Mouse (Mus musculus) liver, embryonic 11.5 days (tissue): ENCODE measurements around the gene Prdx2. TPM values are rescaled to one million over a fixed set of nuclear protein-coding genes. Genes with fewer than 3 reads are reported as not detected.

Experiments used
- ATAC-seq: fragments of 200-750 bp; cut with Nextera tagmentation; replicated peaks from 2 replicates; pipeline ENCODE4 v1.8.0; 2017; ENCODE audit warnings: moderate number of reproducible peaks, mild to moderate bottlenecking, moderate TSS enrichment, moderate library complexity; ENCODE audit not compliant: low FRiP score
- DNase-seq: peaks from one replicate; pipeline ENCODE4 v3.0.0-alpha.2; 2017; ENCODE audit warnings: low spot score
- H3K27ac ChIP-seq: fragments of 300-500 bp; sonication (generic); 2 replicates; pipeline ENCODE4 v1.5.1; 2014; ENCODE audit warnings: mild to moderate bottlenecking, low read depth, low read length, control low read depth
- H3K27me3 ChIP-seq: fragments of 300-500 bp; sonication (generic); replicated peaks from 2 replicates; pipeline ENCODE4 v1.6.1; 2014; ENCODE audit warnings: low read length, mixed read lengths; ENCODE audit not compliant: control insufficient read depth, insufficient read depth
- H3K36me3 ChIP-seq: fragments of 300-500 bp; sonication (generic); 2 replicates; pipeline ENCODE4 v1.6.1; 2014; ENCODE audit warnings: mild to moderate bottlenecking, low read length, moderate library complexity, mixed read lengths; ENCODE audit not compliant: control insufficient read depth, insufficient read depth
- H3K4me1 ChIP-seq: fragments of 300-500 bp; sonication (generic); replicated peaks from 2 replicates; pipeline ENCODE4 v1.6.1; 2014; ENCODE audit warnings: low read length, mixed read lengths; ENCODE audit not compliant: control insufficient read depth, insufficient read depth
- H3K4me2 ChIP-seq: fragments of 300-500 bp; sonication (generic); 2 replicates; pipeline ENCODE4 v1.6.1; 2014; ENCODE audit warnings: mild to moderate bottlenecking, control low read depth, moderate library complexity
- H3K4me3 ChIP-seq: fragments of 300-500 bp; sonication (generic); 2 replicates; pipeline ENCODE4 v1.5.1; 2014; ENCODE audit warnings: low read depth, low read length, control low read depth
- H3K9ac ChIP-seq: fragments of 300-500 bp; sonication (generic); 2 replicates; pipeline ENCODE4 v1.6.1; 2014; ENCODE audit warnings: low read depth, low read length, control low read depth
- H3K9me3 ChIP-seq: fragments of 300-500 bp; sonication (generic); 2 replicates; pipeline ENCODE4 v1.6.1; 2016; ENCODE audit warnings: low read length, inconsistent platforms, mixed read lengths; ENCODE audit not compliant: control insufficient read depth
- WGBS: fragments of 180-500 bp; shearing (Covaris S2); extraction: QIAGEN DNeasy Blood & Tissue Kit; methylation state at CpG from one replicate; pipeline ENCODE4 v1.1.7; 2014; 5-methylcytosine and 5-hydroxymethylcytosine counted together
- polyA plus RNA-seq: library from polyadenylated mRNA; unstranded; fragments of >200 nt; fragmentation: Nextera tagmentation; extraction: Ambion mirVana; gene quantifications from 2 replicates; pipeline ENCODE4 v1.2.1, GENCODE M21; 2014

The Prdx2 gene
- polyA plus RNA-seq, 1 experiment from 2014 or later = 1,409 TPM

GRCm38 (mm10) chr8:84965731-84966291, 3.6 kb upstream of the Prdx2 start:
- Histone ChIP-seq H3K36me3 (peaks cover 11% of the 10 kb centered on the region), H3K4me3 (peak overlapping the region; percentile 89), H3K9me3 (no peaks in the 10 kb centered on the region), H3K9ac (peak overlapping the region; percentile 92), H3K4me2 (peak overlapping the region; percentile 97), H3K27ac (peak overlapping the region; percentile 96), H3K4me1 (peaks cover 45% of the 10 kb centered on the region), H3K27me3 (no peaks in the 10 kb centered on the region)
- under 1% methylated on average over 41 of the region's 41 CpGs for WGBS
- peak; percentile 90 for DNase-seq
- ATAC-seq = peak; percentile 83

- no peak for DNase-seq
- 21% methylated on average over 3 of the region's 3 CpGs for WGBS
- Histone ChIP-seq H3K4me2 (peak overlapping the region; percentile 97), H3K27ac (peak overlapping the region; percentile 96), H3K36me3 (peaks cover 15% of the 10 kb centered on the region), H3K27me3 (no peaks in the 10 kb centered on the region), H3K4me3 (peak overlapping the region; percentile 89), H3K9me3 (no peaks in the 10 kb centered on the region), H3K9ac (peak overlapping the region; percentile 53), H3K4me1 (peaks cover 50% of the 10 kb centered on the region)
- peak; percentile 27 for ATAC-seq
Observed at GRCm38 (mm10) chr8:84966603-84967002, 2.8 kb upstream of the Prdx2 start.

GRCm38 (mm10) chr8:84967532-84968304, 1.7 kb upstream of the Prdx2 start:
- H3K9me3 ChIP-seq = no peaks in the 10 kb centered on the region
- peak overlapping the region; percentile 46 for H3K9ac ChIP-seq
- H3K4me2 ChIP-seq = peak overlapping the region; percentile 99
- peak overlapping the region; percentile 96 for H3K27ac ChIP-seq
- no peak for DNase-seq
- H3K4me3 ChIP-seq = no peak overlapping the region; the same call in 1 of the 2 replicates
- ATAC-seq = no peak
- peaks cover 17% of the 10 kb centered on the region for H3K36me3 ChIP-seq
- WGBS = 82% methylated on average over 13 of the region's 13 CpGs
- H3K4me1 ChIP-seq = peaks cover 60% of the 10 kb centered on the region
- H3K27me3 ChIP-seq = no peaks in the 10 kb centered on the region

- no peaks in the 10 kb centered on the region for H3K27me3 ChIP-seq
- H3K4me2 ChIP-seq = peak overlapping the region; percentile 99
- no peaks in the 10 kb centered on the region for H3K9me3 ChIP-seq
- H3K4me1 ChIP-seq = peaks cover 65% of the 10 kb centered on the region
- H3K36me3 ChIP-seq = peaks cover 24% of the 10 kb centered on the region
- peak overlapping the region; percentile 62 for H3K4me3 ChIP-seq
- H3K9ac ChIP-seq = peak overlapping the region; percentile 90
- peak overlapping the region; percentile 96 for H3K27ac ChIP-seq
- 12% methylated on average over 2 of the region's 2 CpGs for WGBS
- DNase-seq = no peak
- ATAC-seq = no peak
Observed at GRCm38 (mm10) chr8:84968650-84969049, 737 bp upstream of the Prdx2 start.

GRCm38 (mm10) chr8:84970135-84970790, 876 bp downstream of the Prdx2 start:
- ATAC-seq = no peak
- H3K4me1 ChIP-seq = peaks cover 62% of the 10 kb centered on the region

GRCm38 (mm10) chr8:84970913-84971312, 1.5 kb downstream of the Prdx2 start:
- H3K4me3 ChIP-seq = peak overlapping the region; percentile 62
- H3K27ac ChIP-seq = peak overlapping the region; percentile 96
- DNase-seq (peak; percentile 62), ATAC-seq (peak; percentile 83)
- H3K27me3 ChIP-seq = no peaks in the 10 kb centered on the region
- H3K36me3 ChIP-seq = peaks cover 38% of the 10 kb centered on the region
- 33% methylated on average over 5 of the region's 5 CpGs for whole genome bisulfite sequencing
- no peaks in the 10 kb centered on the region for H3K9me3 ChIP-seq
- H3K4me1 ChIP-seq = peaks cover 67% of the 10 kb centered on the region
- peak overlapping the region; percentile 90 for H3K9ac ChIP-seq
- peak overlapping the region; percentile 99 for H3K4me2 ChIP-seq

More at GRCm38 (mm10) chr8:84970135-84970790, 876 bp downstream of the Prdx2 start:
- H3K27me3 ChIP-seq = no peaks in the 10 kb centered on the region
- H3K9me3 ChIP-seq = no peaks in the 10 kb centered on the region
- peak overlapping the region; percentile 90 for H3K9ac ChIP-seq
- H3K36me3 ChIP-seq = peaks cover 38% of the 10 kb centered on the region
- DNase-seq = no peak
- WGBS = 8% methylated on average over 21 of the region's 21 CpGs
- peak overlapping the region; percentile 99 for H3K4me2 ChIP-seq
- peak overlapping the region; percentile 96 for H3K27ac ChIP-seq
- H3K4me3 ChIP-seq = peak overlapping the region; percentile 62

GRCm38 (mm10) chr8:84973079-84973478, 3.7 kb downstream of the Prdx2 start:
- Histone ChIP-seq H3K4me1 (peaks cover 58% of the 10 kb centered on the region), H3K4me3 (peak overlapping the region; percentile 22; the same call in 1 of the 2 replicates), H3K27me3 (no peaks in the 10 kb centered on the region), H3K9ac (peak overlapping the region; percentile 4; the same call in 1 of the 2 replicates), H3K9me3 (no peaks in the 10 kb centered on the region), H3K36me3 (peaks cover 38% of the 10 kb centered on the region), H3K4me2 (peak overlapping the region; percentile 99), H3K27ac (peak overlapping the region; percentile 96; the same call in 1 of the 2 replicates)
- 88% methylated on average over 1 of the region's 1 CpGs for WGBS
- ATAC-seq (no peak), DNase-seq (no peak)

GRCm38 (mm10) chr8:84973803-84974542, 4.6 kb downstream of the Prdx2 start:
- peak overlapping the region; percentile 96 for H3K27ac ChIP-seq
- H3K4me2 ChIP-seq = peak overlapping the region; percentile 99
- H3K4me1 ChIP-seq = peaks cover 54% of the 10 kb centered on the region
- no peaks in the 10 kb centered on the region for H3K27me3 ChIP-seq
- peak overlapping the region; percentile 32; the same call in 1 of the 2 replicates for H3K9ac ChIP-seq
- no peaks in the 10 kb centered on the region for H3K9me3 ChIP-seq
- ATAC-seq (no peak), DNase-seq (no peak)
- WGBS = 70% methylated on average over 4 of the region's 4 CpGs
- peak overlapping the region; percentile 78 for H3K4me3 ChIP-seq
- peaks cover 38% of the 10 kb centered on the region for H3K36me3 ChIP-seq
